Mouse (Mus musculus) cortical plate, adult 2 months (tissue): ENCODE data around the gene Dhrs7.

Experiments used
- CTCF ChIP-seq: fragments of 200-500 bp; IDR thresholded peaks from 2 replicates; pipeline ENCODE4 v1.5.1; 2011; ENCODE audit warnings: mild to moderate bottlenecking, control low read depth, low read length; ENCODE audit not compliant: insufficient read depth; ENCODE audit errors: extremely low read depth
- POLR2A ChIP-seq: fragments of 200-500 bp; IDR thresholded peaks from 2 replicates; pipeline ENCODE4 v1.6.1; 2011; ENCODE audit warnings: mild to moderate bottlenecking, low read length, control low read depth; ENCODE audit not compliant: insufficient read depth; ENCODE audit errors: extremely low read depth

GRCm38 (mm10) chr12:72667868-72668469 lies 3.3 kb upstream of the Dhrs7 start:
- TF ChIP-seq POLR2A (no peak), CTCF (no peak)
